Mouse (Mus musculus) erythroblast, embryonic 14.5 days (primary cell): ENCODE results near the gene Casp14.

Experiments
- GATA1 ChIP-seq: IDR thresholded peaks from 2 replicates; pipeline ENCODE4 v1.6.1; 2012; ENCODE audit warnings: low read length, inconsistent platforms, mixed read lengths
- TAL1 ChIP-seq: IDR thresholded peaks from 3 replicates; pipeline ENCODE4 v1.6.1; 2012; ENCODE audit warnings: low read length, inconsistent platforms, mixed read lengths

GRCm38 (mm10) chr10:78689973-78690372, 28.1 kb downstream of the Casp14 start:
- TF ChIP-seq GATA1 (no peak), TAL1 (no peak)
